Mouse (Mus musculus) stomach, embryonic 14.5 days (tissue): ENCODE data around the gene Rnf7. TPM values are rescaled to one million over a fixed set of nuclear protein-coding genes. Genes with fewer than 3 reads are reported as not detected.

Experiments used
- ATAC-seq: fragments of 200-750 bp; cut with Nextera tagmentation; 2 replicates; pipeline ENCODE4 v1.8.0; 2017; ENCODE audit warnings: low read depth, moderate TSS enrichment; ENCODE audit not compliant: insufficient number of reproducible peaks, insufficient read depth, low FRiP score
- H3K27ac ChIP-seq: fragments of 300-500 bp; sonication (generic); 2 replicates; pipeline ENCODE4 v1.5.1; 2014; ENCODE audit warnings: mild to moderate bottlenecking, low read length, moderate library complexity, mixed read lengths
- H3K27me3 ChIP-seq: fragments of 300-500 bp; sonication (generic); 2 replicates; pipeline ENCODE4 v1.6.1; 2014; ENCODE audit warnings: low read length, control low read depth, mixed read lengths; ENCODE audit not compliant: control insufficient read depth, insufficient read depth
- H3K36me3 ChIP-seq: fragments of 300-500 bp; sonication (generic); 2 replicates; pipeline ENCODE4 v1.6.1; 2014; ENCODE audit warnings: mild to moderate bottlenecking, control low read depth, low read length, moderate library complexity, mixed read lengths; ENCODE audit not compliant: control insufficient read depth, insufficient read depth
- H3K4me1 ChIP-seq: fragments of 300-500 bp; sonication (generic); 2 replicates; pipeline ENCODE4 v1.6.1; 2014; ENCODE audit warnings: low read length, control low read depth, mixed read lengths; ENCODE audit not compliant: control insufficient read depth, insufficient read depth
- H3K4me2 ChIP-seq: fragments of 300-500 bp; sonication (generic); replicated peaks from 2 replicates; pipeline ENCODE4 v1.6.1; 2014; ENCODE audit warnings: low read depth, low read length, control low read depth
- H3K4me3 ChIP-seq: fragments of 300-500 bp; sonication (generic); 2 replicates; pipeline ENCODE4 v1.5.1; 2014; ENCODE audit warnings: low read depth, low read length, control low read depth
- H3K9ac ChIP-seq: fragments of 300-500 bp; sonication (generic); replicated peaks from 2 replicates; pipeline ENCODE4 v1.6.1; 2014; ENCODE audit warnings: low read depth, mild to moderate bottlenecking, control low read depth, low read length, moderate library complexity, mixed read lengths
- H3K9me3 ChIP-seq: fragments of 300-500 bp; sonication (generic); 2 replicates; pipeline ENCODE4 v1.6.1; 2016; ENCODE audit warnings: low read depth, low read length, control low read depth; ENCODE audit not compliant: control insufficient read depth
- WGBS: fragments of 180-500 bp; shearing (Covaris S2); extraction: QIAGEN DNeasy Blood & Tissue Kit; methylation state at CpG from one replicate; pipeline ENCODE4 v1.1.7; 2014; 5-methylcytosine and 5-hydroxymethylcytosine counted together
- polyA plus RNA-seq: library from polyadenylated mRNA; unstranded; fragments of >200 nt; fragmentation: Nextera tagmentation; extraction: Ambion mirVana; gene quantifications from 2 replicates; pipeline ENCODE4 v1.2.1, GENCODE M21; 2014

Gene Rnf7
- polyA plus RNA-seq, 1 experiment from 2014 or later: 254 TPM

- no peak for ATAC-seq
- Histone ChIP-seq H3K27me3 (no peaks in the 10 kb centered on the region), H3K4me1 (no peaks in the 10 kb centered on the region), H3K9ac (no peak overlapping the region), H3K27ac (no peak overlapping the region), H3K9me3 (peaks cover 6% of the 10 kb centered on the region; the same call in 1 of the 2 replicates), H3K36me3 (no peaks in the 10 kb centered on the region), H3K4me2 (no peak overlapping the region), H3K4me3 (no peak overlapping the region)
- 33% methylated on average over 1 of the region's 1 CpGs for WGBS
Measured at GRCm38 (mm10) chr9:96461607-96462006, 16.9 kb downstream of the Rnf7 start.

DNA sequence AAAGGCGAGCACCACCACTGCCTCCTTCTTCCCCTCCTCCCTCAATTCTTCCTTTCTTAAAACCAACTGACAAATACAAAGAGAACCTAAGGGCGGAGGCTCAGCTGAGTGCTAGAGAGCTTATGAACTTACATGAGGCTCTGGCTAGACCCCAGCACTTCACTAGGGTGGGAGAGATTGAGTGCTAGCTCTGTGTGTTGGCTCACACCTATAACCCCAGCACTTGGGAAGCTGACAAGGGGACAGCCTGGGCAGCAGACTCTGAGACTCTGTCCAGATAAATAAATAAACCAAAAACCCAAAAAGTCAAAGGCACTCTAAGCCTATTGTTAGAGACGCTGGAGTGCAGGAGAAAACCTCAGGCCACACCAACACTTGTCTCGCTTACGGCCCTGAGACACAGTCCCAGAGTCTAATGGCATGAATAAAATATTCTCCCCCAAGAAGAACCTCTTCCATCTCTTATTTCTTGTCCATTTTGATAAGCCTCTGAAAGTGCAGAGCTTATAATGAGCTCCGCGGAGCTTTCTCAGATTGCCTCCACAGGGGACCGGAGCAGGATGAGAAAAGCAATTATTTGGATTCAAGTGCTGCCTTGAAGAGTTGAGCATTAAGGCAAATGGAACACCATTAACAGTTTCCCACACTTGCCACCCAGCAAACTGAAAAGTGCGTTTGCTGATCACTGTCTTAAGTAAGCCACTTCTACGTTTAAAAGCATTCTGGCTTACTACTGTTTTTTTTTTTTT lies 18.2 kb downstream of the Rnf7 start:
- Histone ChIP-seq H3K36me3 (no peaks in the 10 kb centered on the region), H3K27ac (no peak overlapping the region), H3K4me2 (no peak overlapping the region), H3K9ac (no peak overlapping the region), H3K4me3 (no peak overlapping the region), H3K4me1 (no peaks in the 10 kb centered on the region), H3K9me3 (peaks cover 6% of the 10 kb centered on the region; the same call in 1 of the 2 replicates), H3K27me3 (no peaks in the 10 kb centered on the region)
- ATAC-seq: no peak
- WGBS: 83% methylated on average over 10 of the region's 10 CpGs

DNA sequence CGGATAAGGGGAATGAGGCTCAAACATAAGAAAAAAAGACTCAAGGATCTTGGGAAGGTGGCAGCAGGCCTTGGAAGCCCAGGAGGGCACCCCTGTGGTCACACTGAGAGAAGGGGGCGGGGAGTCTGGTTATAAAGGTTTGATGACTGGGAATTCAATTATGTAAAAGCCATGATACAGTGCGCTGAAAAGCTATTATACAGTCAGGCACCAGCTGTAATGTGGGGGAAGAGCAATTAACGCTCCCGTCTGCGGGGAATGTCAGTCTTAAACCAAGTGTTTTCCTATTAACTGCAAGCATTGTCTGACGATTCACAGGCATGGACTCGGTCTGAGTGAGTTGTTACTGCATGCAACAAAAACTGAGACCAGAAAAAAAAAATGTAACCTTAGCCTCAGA lies 22.9 kb downstream of the Rnf7 start:
- H3K27me3 ChIP-seq: no peaks in the 10 kb centered on the region
- H3K27ac ChIP-seq: no peak overlapping the region
- H3K9ac ChIP-seq: no peak overlapping the region
- WGBS: 75% methylated on average over 8 of the region's 8 CpGs
- H3K36me3 ChIP-seq: no peaks in the 10 kb centered on the region
- no peaks in the 10 kb centered on the region for H3K9me3 ChIP-seq
- H3K4me3 ChIP-seq: no peak overlapping the region
- no peak for ATAC-seq
- no peaks in the 10 kb centered on the region for H3K4me1 ChIP-seq
- H3K4me2 ChIP-seq: no peak overlapping the region

DNA sequence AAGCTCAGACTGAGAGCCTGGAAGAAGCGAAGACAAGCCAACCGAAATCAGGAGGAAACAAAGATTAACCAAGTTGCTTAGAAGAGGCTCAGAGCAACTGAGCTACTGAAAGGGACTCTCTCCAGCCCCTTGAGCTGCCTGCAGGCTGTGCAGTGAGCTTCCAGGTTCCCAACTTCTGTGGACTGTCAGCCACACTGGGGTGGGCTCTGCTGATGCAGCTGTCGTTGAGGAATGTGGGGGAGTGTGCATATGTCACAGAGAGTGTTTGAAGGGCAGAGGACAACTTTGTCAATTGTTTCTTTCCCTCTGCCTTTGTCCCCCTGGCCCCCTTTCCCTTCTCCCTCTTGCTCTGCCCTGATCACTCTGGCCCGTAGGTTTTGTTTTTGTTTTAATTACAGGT lies 25.5 kb downstream of the Rnf7 start:
- no peak overlapping the region for H3K4me3 ChIP-seq
- no peaks in the 10 kb centered on the region for H3K9me3 ChIP-seq
- no peaks in the 10 kb centered on the region for H3K4me1 ChIP-seq
- no peak for ATAC-seq
- H3K27me3 ChIP-seq: no peaks in the 10 kb centered on the region
- no peak overlapping the region for H3K27ac ChIP-seq
- no peak overlapping the region for H3K4me2 ChIP-seq
- no peak overlapping the region for H3K9ac ChIP-seq
- WGBS: 67% methylated on average over 4 of the region's 4 CpGs
- H3K36me3 ChIP-seq: no peaks in the 10 kb centered on the region

GRCm38 (mm10) chr9:96450900-96451720 lies 27.4 kb downstream of the Rnf7 start:
- no peaks in the 10 kb centered on the region for H3K9me3 ChIP-seq
- H3K4me1 ChIP-seq: no peaks in the 10 kb centered on the region
- no peaks in the 10 kb centered on the region for H3K27me3 ChIP-seq
- no peak overlapping the region for H3K27ac ChIP-seq
- no peak overlapping the region for H3K4me3 ChIP-seq
- no peak overlapping the region for H3K4me2 ChIP-seq
- WGBS: 57% methylated on average over 12 of the region's 12 CpGs
- H3K36me3 ChIP-seq: no peaks in the 10 kb centered on the region
- ATAC-seq: no peak
- no peak overlapping the region; the same call in 1 of the 2 replicates for H3K9ac ChIP-seq

- no peak overlapping the region for H3K4me2 ChIP-seq
- 88% methylated on average over 9 of the region's 9 CpGs for WGBS
- no peak overlapping the region for H3K4me3 ChIP-seq
- H3K9me3 ChIP-seq: no peaks in the 10 kb centered on the region
- no peak overlapping the region for H3K9ac ChIP-seq
- H3K27ac ChIP-seq: no peak overlapping the region
- no peaks in the 10 kb centered on the region for H3K4me1 ChIP-seq
- ATAC-seq: no peak
- H3K36me3 ChIP-seq: no peaks in the 10 kb centered on the region
- no peaks in the 10 kb centered on the region for H3K27me3 ChIP-seq
Measured at GRCm38 (mm10) chr9:96449514-96449913, 29.0 kb downstream of the Rnf7 start.

GRCm38 (mm10) chr9:96445351-96445750 lies 33.1 kb downstream of the Rnf7 start:
- Histone ChIP-seq H3K36me3 (no peaks in the 10 kb centered on the region), H3K27me3 (no peaks in the 10 kb centered on the region), H3K4me3 (no peak overlapping the region), H3K4me2 (no peak overlapping the region), H3K27ac (no peak overlapping the region), H3K9me3 (no peaks in the 10 kb centered on the region), H3K9ac (no peak overlapping the region), H3K4me1 (no peaks in the 10 kb centered on the region)
- 61% methylated on average over 4 of the region's 4 CpGs for WGBS
- no peak for ATAC-seq

DNA sequence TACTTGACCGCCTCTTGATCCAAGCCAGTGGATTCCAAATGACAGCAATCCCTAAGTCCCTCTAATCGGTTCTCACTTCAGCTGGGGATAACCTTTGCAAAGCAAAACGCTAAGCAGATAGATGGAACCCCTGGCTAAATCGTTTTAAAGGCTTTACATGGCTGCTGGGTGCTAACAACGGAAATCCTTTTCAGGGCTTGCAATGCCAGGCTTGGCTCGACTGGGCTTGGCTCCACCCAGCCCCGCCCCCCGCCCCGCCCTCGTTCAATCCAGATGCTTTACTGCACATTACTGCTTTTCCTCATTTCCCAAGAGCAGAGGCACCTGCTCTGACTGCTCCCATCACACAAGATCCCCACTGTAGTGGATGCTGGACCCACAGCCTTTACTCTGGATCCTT lies 36.4 kb downstream of the Rnf7 start:
- Histone ChIP-seq H3K4me2 (no peak overlapping the region), H3K27me3 (no peaks in the 10 kb centered on the region), H3K9ac (no peak overlapping the region), H3K4me3 (no peak overlapping the region), H3K4me1 (peaks cover 16% of the 10 kb centered on the region), H3K36me3 (no peaks in the 10 kb centered on the region), H3K27ac (no peak overlapping the region), H3K9me3 (no peaks in the 10 kb centered on the region)
- ATAC-seq: no peak
- WGBS: 25% methylated on average over 10 of the region's 10 CpGs
